Mouse (Mus musculus): ENCODE measurements around the gene Gja10. TPM values are rescaled to one million over a fixed set of nuclear protein-coding genes. Genes with fewer than 3 reads are reported as not detected.

Gja10 gene
- total and polyA plus RNA-seq, 3 experiments: 0.13 TPM; not detected in 2

DNA sequence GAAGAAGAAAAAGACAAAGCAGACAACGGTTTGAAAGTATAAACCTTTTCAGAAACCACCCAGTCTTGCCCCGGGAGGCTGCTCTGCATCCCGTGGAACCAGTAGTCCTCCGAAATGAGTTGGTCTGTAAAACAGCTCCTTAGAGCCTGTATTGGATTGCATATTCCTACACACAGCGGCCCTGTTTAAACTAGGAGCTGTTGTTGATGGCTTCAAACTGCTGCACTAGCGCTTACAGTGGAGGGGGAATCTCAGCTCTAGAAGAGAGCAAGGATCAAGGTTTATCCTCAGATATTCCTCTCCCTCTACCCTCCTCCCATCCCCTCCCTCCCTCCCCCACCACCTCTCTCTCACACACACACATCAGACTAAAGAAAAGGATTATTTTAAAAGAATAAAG is 18.4 kb downstream of the Gja10 start (continued):
- no peak for TF ChIP-seq USF1 (IDR thresholded peaks at IDR 0.05; ENCODE audit: low read depth, low read length)
- TF ChIP-seq NELFE (IDR thresholded peaks at IDR 0.05; ENCODE audit: low read depth, low read length): no peak
- TF ChIP-seq TCF12 (IDR thresholded peaks at IDR 0.05; ENCODE audit: low read depth, low read length): no peak

DNA sequence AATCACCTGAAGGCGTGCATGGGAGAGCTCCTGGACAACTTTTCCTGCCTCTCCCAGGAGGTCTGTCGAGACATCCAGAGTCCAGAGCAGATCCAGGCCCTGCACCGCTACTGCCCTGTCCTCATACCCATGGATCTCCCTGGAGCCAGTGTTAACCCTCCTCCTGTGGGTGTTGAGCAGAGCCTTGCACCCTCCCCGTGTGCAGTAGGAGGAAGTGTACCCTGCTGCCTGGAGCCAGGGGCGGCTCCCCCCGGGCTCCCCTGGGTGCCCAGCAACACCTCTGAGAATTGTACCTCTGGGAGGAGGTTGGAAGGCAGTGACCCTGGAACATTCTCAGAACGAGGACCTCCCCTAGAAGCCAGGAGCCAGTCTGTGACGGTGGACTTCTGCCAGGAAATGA is 22.7 kb downstream of the Gja10 start:
- dilution Hi-C loops (cut with MboI; ENCODE audit: extremely low pct_ligation_motif_present, extremely low pct_unique_long_range_greater_than_20kb, low sequenced_read_pairs): no loop called here
- H3K27ac ChIP-seq (ENCODE audit: insufficient read depth, low read depth): no peak overlapping the region
- no peak for DNase-seq (ENCODE audit: extremely low read depth)

GRCm38 (mm10) chr4:32575165-32575564 is 27.4 kb downstream of the Gja10 start:
- H3K27me3 ChIP-seq (replicated peaks): no peaks in the 10 kb centered on the region
- H3K4me1 ChIP-seq (ENCODE audit: control insufficient read depth in 1 of 2, insufficient read depth in 2 of 2): peaks cover 4 to 8% of the 10 kb centered on the region in 2 experiments; a peak in 2 of 4 replicates
- in situ Hi-C loops (cut with MboI; ENCODE audit: low pct_ligation_motif_present, low pct_unique_long_range_greater_than_20kb, low sequenced_read_pairs) (no loop called here), dilution Hi-C loops (cut with MboI; ENCODE audit: extremely low pct_ligation_motif_present, extremely low pct_unique_long_range_greater_than_20kb, low sequenced_read_pairs) (no loop called here)
- H3K36me3 ChIP-seq (replicated peaks in 1 of 2; ENCODE audit: control insufficient read depth in 1 of 2, insufficient read depth in 1 of 2, low read length in 1 of 2): no peaks in the 10 kb centered on the region
- H3K79me2 ChIP-seq (replicated peaks; ENCODE audit: control insufficient read depth, extremely low read depth, insufficient read depth, poor library complexity, severe bottlenecking): no peaks in the 10 kb centered on the region
- no peak for DNase-seq (ENCODE audit: extremely low read depth)
- H3K4me3 ChIP-seq (replicated peaks in 1 of 3; ENCODE audit: low read depth in 2 of 3, low read length in 2 of 3, poor library complexity in 1 of 3): no peak overlapping the region
- no peak overlapping the region for H3K27ac ChIP-seq (ENCODE audit: insufficient read depth, low read depth)
- no peak overlapping the region for H3K4me2 ChIP-seq (ENCODE audit: insufficient read depth, low read depth, poor library complexity, severe bottlenecking)
- H3K9me3 ChIP-seq (replicated peaks; ENCODE audit: low read length): no peaks in the 10 kb centered on the region
- no peak overlapping the region for H3K9ac ChIP-seq (ENCODE audit: insufficient read depth, low read depth)
- TF ChIP-seq TBP (conservative IDR thresholded peaks at IDR 0.05; ENCODE audit: low read depth, low read length) (no peak), MXI1 (IDR thresholded peaks at IDR 0.05; ENCODE audit: low read depth, low read length) (no peak), POLR2A (IDR thresholded peaks at IDR 0.05; ENCODE audit: low read depth, low read length) (no peak), MAX (IDR thresholded peaks at IDR 0.05; ENCODE audit: low read length) (no peak), UBTF (IDR thresholded peaks at IDR 0.05; ENCODE audit: low read depth, low read length) (no peak), ETS1 (conservative IDR thresholded peaks at IDR 0.05; ENCODE audit: low read depth, low read length) (no peak), TCF12 (IDR thresholded peaks at IDR 0.05; ENCODE audit: low read depth, low read length) (no peak)

More for the DNA sequence above, 22.7 kb downstream of the Gja10 start:
- no peak for TF ChIP-seq CHD2 (IDR thresholded peaks at IDR 0.05; ENCODE audit: low read length)
- TF ChIP-seq JUN (IDR thresholded peaks at IDR 0.05; ENCODE audit: insufficient read depth, low read depth, low read length): no peak
- no peak for TF ChIP-seq UBTF (IDR thresholded peaks at IDR 0.05; ENCODE audit: low read depth, low read length)
- TF ChIP-seq NELFE (IDR thresholded peaks at IDR 0.05; ENCODE audit: low read depth, low read length): no peak
- TF ChIP-seq NRF1 (IDR thresholded peaks at IDR 0.05; ENCODE audit: low read depth, low read length): no peak
- TF ChIP-seq GABPA (IDR thresholded peaks at IDR 0.05; ENCODE audit: insufficient replicate concordance, low read depth, low read length): no peak
- TF ChIP-seq MAX (IDR thresholded peaks at IDR 0.05; ENCODE audit: low read length): no peak
- no peak for TF ChIP-seq USF1 (IDR thresholded peaks at IDR 0.05; ENCODE audit: low read depth, low read length)
- no peak for TF ChIP-seq RAD21 (IDR thresholded peaks at IDR 0.05; ENCODE audit: low read depth, low read length)
- no peak for TF ChIP-seq PAX5 (IDR thresholded peaks at IDR 0.05; ENCODE audit: low read length)
- TF ChIP-seq IRF4 (IDR thresholded peaks at IDR 0.05; ENCODE audit: low read depth, low read length): no peak
- TF ChIP-seq MYC (IDR thresholded peaks at IDR 0.05; ENCODE audit: low read depth, low read length): no peak
- H3K9me3 ChIP-seq (replicated peaks; ENCODE audit: low read length): no peaks in the 10 kb centered on the region
- no peak overlapping the region for H3K4me2 ChIP-seq (ENCODE audit: insufficient read depth, low read depth, poor library complexity, severe bottlenecking)
- no peak overlapping the region for H3K9ac ChIP-seq (ENCODE audit: insufficient read depth, low read depth)
- in situ Hi-C loops (cut with MboI; ENCODE audit: low pct_ligation_motif_present, low pct_unique_long_range_greater_than_20kb, low sequenced_read_pairs): loop anchor here (10.0 kb wide), 1 partner anchor 535 kb away; no protein-coding TSS in a partner anchor
- H3K4me3 ChIP-seq (replicated peaks in 1 of 3; ENCODE audit: low read depth in 2 of 3, low read length in 2 of 3, poor library complexity in 1 of 3): no peak overlapping the region
- H3K36me3 ChIP-seq (replicated peaks in 1 of 2; ENCODE audit: control insufficient read depth in 1 of 2, insufficient read depth in 1 of 2, low read length in 1 of 2): no peaks in the 10 kb centered on the region
- no peaks in the 10 kb centered on the region for H3K79me2 ChIP-seq (replicated peaks; ENCODE audit: control insufficient read depth, extremely low read depth, insufficient read depth, poor library complexity, severe bottlenecking)
- H3K27me3 ChIP-seq (replicated peaks): no peaks in the 10 kb centered on the region
- peaks cover 6% of the 10 kb centered on the region in 2 experiments; a peak in 2 of 4 replicates for H3K4me1 ChIP-seq (ENCODE audit: control insufficient read depth in 1 of 2, insufficient read depth in 2 of 2)
